Mouse (Mus musculus) right cerebral cortex, adult 2 months (tissue): ENCODE results near the gene Igsf21.
A peak's percentile ranks its signal among the peaks of the same experiment; 100 is the strongest.

Experiments
- DNase-seq, 2 experiments: peaks; one replicate each; pipeline ENCODE4 v3.0.0; 2021 to 2022; ENCODE audit warnings: low spot score in 2 of 2

The Igsf21 gene

DNA sequence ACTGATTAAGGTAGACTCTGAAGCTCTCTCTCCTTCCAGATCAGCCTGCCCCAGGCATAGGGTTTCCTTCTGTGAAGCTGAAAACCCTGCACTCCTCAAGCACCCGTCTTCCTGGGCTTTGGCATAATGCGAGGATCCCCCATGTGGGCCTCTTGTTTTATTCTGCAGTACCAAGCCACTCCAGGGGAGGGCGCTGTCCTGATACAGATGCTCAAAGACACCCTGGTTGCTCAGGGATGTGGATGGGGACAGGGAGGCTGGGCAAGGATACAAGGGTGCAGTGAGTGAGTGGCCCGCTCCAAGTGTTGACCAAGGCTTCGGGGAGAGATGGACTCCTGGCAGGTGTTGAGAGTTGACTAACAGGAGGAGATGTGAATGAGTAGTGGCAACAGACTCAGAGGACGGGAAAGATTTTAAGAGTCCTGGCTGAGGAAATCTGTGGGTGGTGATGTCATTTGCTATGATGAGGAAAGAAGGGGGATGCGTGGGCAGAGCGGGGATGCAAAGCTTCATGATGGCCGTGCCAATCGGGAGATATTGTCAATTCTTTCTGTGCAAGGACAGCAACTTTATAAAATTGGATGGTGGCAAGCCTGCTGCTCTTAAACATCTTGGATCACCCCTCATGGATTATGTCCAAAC lies 102.6 kb downstream of the Igsf21 start:
- DNase-seq, result peak; percentile 55 to 57

DNA sequence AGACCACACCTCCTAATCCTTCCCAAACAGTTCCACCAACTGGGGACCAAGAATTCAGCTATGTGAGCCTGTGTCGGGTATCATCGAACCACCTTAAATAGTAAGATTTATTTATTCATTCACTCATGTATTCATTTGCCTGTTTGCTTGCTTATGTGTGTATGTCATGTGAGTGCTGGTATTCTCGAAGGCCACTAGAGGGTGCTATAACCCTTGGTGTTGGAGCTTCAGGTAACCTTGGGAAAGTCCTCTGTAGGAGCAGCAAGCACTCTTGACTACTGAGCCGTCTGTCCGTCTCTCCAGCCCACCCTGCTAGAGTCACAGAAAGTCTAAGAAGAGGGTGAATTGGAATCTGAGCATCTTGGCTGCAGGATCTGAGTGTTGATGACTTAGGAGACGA lies 103.4 kb downstream of the Igsf21 start:
- DNase-seq, result no peak

DNA sequence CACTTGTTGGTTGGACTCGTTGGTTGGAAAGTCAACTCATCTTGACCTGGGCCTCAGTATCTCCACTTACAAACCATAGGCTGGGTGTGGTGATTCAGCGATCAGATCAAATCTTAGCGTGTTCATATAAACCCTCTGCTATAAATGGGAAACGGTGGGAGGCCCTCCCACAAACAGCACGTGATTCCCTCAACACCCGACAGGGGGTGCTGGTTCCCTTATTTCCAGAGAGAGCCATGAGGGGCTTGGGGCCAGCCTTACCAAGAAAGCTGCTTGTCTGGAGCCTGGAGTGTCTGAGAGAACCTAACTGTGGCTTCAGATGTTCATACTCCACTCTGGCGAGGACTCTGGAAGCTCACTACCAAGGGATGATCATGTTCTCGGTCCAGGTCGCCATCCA lies 106.1 kb downstream of the Igsf21 start:
- peak in 1 of 2 experiments; percentile 46 for DNase-seq

DNA sequence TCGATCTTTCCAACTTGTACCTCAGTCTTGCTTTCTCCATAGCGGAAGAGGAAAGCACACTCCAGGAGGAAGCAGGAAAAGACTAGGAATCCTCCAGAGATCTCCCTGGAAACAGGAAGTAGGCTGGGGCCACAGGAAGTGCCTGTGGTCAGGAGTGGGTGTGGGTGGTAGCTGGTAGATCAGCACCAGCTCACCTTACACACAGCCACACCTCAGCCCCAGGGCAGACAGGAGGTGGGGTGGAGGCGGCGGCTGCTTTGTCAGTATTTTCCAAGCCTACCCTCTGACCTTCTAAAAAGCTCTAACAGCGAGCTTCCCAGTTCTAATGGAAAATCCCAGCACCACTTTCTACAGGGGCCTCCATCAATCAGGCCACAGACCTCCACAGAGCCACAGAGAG lies 107.7 kb downstream of the Igsf21 start:
- DNase-seq, result no peak

DNA sequence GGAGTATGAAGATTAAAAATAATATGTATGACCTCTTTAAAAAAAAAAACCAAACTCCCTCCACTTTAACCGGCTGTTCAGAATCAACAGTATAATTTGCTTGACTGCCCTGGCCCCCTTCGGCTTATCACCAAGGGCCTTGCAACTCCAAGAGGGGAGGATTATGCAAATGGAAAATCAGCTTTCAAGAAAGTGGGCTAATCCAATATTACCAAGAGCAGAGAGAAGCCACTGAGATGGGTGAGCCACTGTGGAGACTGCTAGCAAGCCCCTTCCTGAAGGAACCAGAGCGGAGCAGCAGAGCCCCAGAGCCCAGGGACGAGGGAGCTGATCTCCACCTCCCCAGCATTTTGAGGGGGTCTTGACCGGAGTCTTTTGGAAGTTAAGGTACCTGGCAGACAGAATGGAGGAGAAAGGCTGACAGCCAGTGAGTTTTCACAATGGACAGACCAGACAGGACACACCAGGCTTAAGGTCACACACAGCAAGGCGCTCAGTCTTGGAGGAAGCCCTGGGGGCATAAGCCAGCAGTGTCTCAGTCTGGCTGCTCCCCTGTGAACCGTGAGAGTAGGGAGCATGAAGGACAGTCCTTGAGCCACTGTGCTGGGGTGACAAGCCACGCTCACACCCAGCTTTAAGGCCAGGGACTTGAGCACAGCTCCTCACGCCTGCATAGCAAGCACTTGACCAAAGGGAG lies 114.8 kb downstream of the Igsf21 start:
- DNase-seq, result no peak

DNA sequence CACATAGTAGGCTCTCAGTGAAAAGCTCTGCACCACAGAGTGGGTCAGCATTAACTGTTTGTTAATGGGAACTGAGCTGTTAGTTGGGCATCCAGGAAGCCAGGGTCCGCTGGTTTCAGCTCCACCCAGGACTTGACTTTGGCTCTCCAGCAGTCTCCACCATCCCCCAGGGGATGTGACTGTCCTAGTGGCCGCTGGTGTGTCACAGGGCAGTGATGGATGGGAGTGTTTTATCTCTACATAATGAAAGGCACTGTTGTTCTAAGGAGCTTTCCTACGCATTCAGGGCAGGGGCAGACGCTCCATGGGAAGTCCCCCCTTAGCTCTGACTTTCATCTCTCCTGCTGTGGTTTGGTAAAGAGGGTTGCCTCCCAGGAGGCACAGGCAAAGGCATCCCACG lies 115.4 kb downstream of the Igsf21 start:
- no peak for DNase-seq

DNA sequence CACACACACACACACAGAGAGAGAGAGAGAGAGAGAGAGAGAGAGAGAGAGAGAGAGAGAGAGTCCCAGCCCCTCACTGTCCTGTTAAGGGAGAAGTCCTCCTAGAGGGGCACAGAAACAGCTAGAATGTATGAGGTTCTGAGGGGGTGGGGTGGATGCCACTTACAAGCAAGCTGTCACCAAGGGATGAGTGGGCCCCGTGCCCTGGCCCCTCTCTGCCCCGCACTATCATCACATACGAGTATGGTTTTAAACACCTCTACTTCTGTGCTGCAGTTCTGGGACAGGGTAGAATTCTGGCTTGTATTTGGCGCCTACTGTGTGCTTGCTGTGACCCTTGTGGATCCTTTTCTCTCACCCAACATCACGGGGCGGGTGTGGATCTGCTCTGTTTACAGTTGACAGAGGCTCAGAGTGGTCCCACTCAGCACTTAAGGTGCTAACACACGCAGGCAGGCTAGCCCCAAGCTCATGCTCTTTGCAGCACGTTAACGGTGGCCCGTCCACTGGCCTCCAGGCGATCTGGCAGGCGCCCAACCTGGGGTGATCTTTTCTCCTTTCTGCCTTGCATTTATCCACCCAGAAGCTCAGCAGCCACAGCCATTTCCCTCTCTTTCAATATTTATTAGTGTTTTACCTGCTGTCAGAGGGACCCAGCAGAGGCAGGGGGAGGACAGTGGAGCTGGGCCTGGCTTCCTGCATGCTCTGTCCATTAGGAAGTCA lies 116.9 kb downstream of the Igsf21 start:
- DNase-seq, result no peak

DNA sequence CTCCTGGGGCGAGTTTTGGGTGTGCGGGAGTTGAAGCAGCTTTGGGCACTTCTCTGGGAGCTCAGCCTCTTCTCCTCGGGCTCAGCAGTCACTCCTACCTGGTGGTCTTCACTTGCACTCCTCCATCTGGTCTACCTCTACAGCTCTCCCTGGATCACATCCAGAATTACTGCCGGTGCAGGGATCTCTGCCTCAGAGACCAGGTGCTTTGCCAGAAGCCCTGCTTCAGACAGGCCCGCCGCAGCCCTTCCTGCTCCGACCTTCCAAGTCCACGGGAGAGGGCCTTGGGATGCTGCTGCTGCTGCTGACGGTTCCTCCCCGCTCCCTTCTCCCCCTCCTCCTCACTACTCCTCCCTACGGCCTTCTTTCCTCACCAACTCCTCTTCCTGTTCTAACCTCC lies 118.5 kb downstream of the Igsf21 start:
- DNase-seq, result no peak

DNA sequence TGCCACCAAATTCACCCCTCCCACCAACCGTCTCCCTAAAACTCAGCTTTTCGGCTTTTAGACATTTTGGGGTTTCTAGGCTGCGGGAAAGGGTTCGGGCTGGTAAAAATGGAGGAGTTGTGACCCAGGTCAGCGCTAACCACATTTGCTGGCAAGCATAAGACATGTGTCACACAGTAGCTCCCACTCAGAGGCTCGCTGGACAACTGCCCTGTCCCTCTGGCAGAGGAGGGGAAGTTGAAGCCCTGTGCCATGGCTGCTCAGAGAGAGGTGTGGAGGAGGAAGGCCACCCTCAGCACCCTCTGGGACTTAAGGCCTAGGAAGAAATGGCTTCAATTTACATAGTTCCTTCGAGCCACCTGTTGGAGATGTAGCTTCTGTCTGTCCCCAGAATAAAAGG lies 120.8 kb downstream of the Igsf21 start:
- DNase-seq, result no peak

DNA sequence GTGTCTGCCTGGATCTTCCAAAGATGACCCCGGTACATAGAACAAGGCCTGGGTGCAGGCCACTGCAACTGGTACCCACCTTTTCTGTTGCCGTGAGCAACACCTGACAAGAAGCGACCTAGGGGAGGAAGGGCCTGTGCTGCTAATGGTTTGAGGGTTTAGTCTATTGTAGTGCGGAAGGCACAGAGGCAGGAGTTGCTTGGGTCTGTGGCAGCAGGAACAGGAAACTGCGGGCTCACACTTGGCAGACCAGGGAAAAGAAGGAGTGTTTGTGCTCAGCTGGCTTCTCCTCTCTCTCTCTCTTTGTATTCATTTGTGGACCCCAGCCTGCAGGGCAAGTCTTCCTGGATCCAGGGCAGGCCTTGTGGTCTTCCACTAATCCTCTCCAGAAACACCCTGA lies 124.0 kb downstream of the Igsf21 start:
- no peak for DNase-seq

DNA sequence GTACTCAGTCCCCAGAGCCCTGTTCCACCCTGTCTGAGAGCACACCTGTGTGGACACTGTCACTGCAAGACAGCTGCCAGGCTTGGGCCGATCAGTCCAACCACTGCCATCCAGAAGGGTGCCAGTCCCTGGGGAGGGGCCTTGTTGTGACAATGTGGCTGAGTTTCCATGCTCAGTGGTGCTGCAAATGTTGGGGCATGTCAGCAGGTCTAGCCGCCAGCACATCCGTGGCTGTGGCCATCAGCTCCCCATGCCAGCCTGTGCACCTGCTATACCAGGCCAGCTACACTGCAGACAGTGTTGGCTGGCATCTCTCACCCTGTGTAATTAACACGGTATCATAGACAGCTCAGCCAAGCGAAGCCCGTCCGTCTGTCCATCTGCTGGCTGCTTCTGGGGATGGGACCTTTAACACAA lies 129.3 kb downstream of the Igsf21 start:
- no peak for DNase-seq

DNA sequence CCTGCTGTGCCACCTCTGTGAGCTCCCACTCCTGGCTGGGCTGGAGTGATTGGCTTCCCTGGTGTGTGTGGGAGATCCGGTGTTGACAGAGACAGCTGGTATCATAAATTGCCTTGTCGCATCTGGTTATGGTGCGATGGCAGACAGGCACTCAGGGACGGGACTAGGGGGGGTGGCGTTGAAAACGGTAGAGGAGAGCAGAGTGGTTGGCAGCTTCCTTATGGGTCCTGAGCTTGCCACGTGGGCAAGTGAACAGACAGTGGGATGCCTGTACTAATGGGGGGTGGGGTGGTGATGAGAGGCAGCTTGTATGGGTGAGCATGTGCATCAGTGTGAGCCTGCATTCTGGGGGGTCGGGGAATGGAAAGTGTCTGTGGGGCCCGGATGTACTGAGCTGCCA lies 130.8 kb downstream of the Igsf21 start:
- DNase-seq, result peak; percentile 53

DNA sequence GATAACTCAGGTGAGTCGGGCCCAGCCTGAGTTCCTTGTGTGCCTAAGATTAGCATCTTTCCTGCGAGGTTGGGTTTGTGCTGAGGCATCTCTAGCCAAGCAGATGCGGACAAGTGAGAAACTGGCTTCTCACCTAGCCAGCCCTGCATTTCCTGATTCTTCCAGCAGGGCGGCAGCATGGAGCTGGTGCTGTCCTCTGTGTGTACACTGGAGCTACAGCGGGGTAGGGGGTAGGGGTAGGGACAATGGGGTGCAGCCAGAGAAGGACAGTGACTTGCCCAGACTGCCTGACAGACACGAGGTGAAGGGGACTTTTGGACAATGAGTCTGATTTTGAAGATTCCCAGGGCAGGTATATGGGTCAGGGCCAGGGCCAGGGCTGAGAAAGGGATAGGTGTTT lies 131.5 kb downstream of the Igsf21 start:
- no peak for DNase-seq

DNA sequence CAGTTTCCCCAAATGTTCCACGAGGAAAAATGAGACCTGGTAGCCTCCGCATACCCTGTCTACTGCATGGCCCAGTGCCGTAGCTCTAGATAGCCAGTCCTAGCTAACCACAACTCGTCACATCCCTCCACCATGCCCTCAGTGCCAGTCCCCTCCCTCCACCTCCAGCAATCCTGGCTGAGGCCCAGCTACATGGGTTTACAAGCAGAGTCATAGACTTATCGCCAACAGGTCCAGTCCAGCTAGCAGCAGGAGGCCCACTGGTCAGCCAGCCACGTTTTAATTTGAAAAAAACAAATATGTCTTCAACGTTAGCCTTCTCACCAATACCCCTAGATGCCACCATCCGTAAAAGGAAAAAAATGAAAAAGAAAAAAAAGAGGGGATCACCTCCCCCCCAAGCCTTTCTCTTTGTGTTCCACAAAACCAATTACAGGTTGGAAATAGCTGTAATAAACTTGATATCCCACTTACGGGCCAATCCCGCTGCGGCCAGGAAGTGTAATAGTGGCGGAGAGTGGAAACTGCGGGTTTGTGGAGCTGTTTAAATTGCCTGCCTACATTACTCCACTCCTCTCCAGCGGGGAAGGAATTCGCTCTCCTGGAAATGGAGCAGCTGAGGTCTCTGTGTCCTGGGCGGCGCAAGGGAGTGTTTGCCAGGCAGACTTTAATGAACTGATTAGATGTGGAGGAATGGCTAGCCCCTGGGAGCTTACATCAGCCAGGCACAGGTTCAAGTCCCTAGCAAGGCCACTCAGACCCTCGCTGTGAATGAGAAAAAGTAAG lies 132.7 kb downstream of the Igsf21 start:
- no peak for DNase-seq

DNA sequence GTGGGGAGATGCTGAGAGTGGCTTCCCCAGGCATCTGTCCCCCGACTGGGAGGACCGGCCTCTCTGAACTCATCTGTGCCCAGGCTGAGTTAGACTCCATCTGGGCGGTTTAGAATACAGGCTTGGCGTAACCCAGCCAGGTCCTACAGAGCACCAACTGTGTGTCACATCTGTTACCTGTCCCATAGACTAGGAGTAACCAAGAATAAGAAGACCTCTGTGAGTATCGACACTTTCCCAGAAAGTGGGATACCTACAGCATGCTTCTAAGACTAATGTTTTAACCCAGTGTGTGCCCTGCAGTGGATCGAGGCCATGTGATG lies 137.0 kb downstream of the Igsf21 start:
- no peak for DNase-seq

DNA sequence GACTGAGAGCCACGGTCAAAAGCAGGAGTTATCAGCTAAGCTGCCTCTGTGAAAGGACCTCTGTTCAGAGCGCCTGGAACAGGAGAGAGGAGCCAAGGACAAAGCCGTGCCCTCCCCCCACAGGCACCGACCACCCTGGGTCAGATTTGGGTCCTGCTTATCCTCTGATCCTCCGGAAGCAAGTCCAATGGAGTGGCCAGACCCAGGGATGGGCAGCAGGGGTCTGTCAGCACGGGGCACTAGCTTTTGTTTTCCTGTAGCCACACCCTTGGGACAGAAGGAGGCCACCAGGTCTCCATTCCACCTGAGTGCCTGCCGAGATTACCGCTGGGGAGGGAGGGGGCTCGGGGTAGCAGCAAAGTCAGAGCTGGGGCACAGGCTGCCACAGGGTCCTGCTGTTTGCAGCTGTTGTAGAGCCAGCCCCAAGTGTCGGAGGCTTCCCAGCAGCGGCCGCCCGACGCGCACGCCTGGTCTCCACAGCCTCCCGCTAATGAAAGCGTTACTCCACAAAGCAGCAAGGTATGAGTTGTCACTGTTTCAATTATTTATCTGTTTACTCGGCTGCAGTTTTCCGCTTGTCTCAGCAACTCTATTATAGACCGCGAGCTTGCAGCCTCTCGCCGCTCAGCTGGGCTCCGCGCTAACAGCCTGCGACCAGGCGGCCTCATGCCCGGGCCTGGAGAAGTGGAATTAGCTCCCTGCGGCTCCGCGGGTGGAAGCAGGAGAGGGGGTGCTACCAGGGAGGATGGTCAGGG lies 137.5 kb downstream of the Igsf21 start:
- no peak for DNase-seq

DNA sequence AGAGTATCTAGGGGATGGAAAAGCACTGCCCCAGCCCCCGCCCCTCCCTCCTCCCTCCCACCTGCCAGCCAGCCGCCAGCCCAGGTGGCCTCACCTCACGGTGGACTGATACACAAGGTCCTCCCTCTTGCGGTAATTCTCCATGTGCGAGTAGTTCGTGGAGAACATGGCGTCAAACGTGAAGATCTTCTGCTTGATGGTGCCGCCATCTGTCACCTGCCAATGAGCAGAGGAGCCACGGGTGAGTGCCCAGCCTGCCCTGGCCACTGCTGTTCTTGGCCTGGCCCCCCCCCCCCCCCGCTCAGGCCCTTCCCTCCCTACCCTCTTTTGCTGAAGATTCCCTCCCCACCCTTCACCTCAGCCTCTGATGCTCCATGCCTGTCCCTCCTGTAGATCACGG lies 139.4 kb downstream of the Igsf21 start:
- DNase-seq, result no peak

DNA sequence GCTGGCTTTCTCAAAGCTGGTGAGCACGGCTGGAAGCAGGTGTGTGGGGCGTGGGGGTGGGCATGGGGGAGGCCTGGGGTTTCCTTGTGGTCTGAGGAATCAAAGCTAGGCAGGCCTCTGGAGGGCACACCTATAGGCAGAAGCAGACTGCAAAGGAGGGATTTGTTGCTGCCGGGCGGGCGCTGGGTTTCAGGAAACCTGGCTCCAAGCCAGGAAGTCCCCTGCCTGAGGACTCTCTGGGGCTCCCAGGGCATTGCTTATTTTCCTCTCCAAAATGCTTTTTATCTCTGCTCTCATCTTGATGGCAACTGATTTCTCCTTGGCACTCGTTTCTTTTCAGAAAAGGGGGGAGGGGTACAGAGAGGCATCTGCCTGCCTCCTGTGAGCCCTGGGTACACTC lies 141.8 kb downstream of the Igsf21 start:
- no peak for DNase-seq

DNA sequence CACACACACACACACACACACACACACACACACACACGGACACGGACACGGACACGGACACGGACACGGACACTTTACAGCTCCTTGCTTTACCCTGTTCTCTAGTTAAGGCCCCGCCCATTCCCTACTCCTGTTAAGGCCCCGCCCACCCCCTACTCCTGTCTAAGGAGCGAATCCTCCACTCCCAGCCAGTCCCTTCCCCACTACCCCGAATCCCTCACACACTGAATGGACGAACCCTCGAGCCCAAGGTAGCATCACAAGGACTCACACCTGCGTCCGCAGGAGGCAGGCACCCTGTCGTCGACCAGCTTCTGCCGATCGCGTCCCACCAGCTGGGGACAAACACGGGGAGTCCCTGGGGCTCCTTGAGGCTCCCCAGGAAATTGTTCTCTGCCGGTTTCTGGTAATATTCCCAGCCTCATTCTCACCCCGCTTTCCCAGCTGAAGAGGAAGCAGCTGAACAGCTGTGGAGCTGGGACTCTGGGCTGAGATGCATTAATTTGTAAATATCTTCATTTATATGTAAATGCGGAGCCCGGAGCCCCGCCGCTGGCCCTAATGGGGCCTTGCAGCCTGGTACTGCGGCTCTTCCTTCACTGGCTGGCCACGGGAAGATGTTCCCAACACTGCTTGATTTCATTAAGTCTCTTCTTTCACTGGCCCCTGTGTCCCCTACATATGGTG lies 143.1 kb downstream of the Igsf21 start:
- no peak for DNase-seq

DNA sequence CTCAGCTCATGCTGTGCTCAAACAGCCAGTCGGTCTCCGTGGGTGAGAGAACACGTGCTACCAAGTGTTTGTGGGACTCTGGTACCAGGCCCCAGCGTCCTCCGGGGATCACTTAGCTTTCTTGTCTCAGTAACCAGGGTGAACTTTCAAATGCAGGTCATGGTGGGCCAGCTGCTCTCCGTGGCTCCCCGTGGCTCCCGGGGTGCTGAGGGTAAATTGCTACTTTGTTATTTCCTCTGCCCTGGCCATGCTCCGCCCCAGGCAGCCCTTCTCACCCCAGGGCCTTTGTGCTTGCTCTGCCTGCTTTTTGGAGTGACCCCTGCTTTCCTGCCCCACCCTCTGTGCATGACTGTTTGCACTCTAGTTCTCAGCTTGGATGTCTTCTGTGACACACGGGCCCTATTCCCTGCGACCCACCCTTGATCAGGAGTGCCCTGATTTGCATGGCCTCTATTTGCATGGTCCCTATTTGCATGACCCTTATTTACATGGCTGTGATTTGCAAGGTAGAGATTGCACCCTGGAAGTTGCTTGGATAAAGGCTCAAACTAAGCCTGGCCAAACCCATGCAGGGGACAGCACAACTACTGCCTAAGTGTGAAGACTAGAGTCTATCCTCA lies 143.9 kb downstream of the Igsf21 start:
- no peak for DNase-seq

DNA sequence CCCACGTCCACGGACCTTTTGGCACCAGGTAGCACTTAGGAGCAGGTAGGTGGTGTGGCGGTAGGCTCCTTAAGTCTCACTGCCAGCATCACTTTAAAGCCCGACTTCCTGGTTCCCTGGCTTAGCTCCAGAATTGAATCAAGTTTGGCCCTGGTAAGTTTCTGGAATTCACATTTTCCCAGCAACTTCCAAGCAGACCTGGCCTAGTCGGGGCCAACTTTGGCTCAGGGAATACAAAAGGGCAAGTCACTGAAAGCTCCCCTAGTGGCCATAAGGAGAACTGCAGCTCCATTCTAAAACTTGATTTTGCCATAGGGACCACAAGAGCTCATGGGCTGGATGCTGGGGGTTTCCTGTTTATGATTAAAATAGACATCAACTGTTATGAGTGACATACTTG lies 145.5 kb downstream of the Igsf21 start:
- DNase-seq, result no peak
